Mouse (Mus musculus) embryonic fibroblast, embryonic 13.5 days (primary cell): ENCODE data around the gene Ces1d.

ENCODE experiments used
- CTCF ChIP-seq: IDR thresholded peaks from 2 replicates; pipeline ENCODE4 v1.5.1; 2011; ENCODE audit warnings: mild to moderate bottlenecking, control low read depth, low read length, moderate library complexity, borderline replicate concordance; ENCODE audit not compliant: insufficient read depth
- POLR2A ChIP-seq: IDR thresholded peaks from 2 replicates; pipeline ENCODE4 v1.6.1; 2011; ENCODE audit warnings: low read depth, mild to moderate bottlenecking, control low read depth, low read length, moderate library complexity

GRCm38 (mm10) chr8:93211091-93211490, 13.5 kb upstream of the Ces1d start:
- no peak for TF ChIP-seq POLR2A
- TF ChIP-seq CTCF, result no peak
